Mouse (Mus musculus) neural tube, embryonic 15.5 days (tissue): ENCODE measurements around the gene Fam171a1. TPM values are rescaled to one million over a fixed set of nuclear protein-coding genes. Genes with fewer than 3 reads are reported as not detected.

ENCODE experiments used
- ATAC-seq: fragments of 200-750 bp; cut with Nextera tagmentation; 2 replicates; pipeline ENCODE4 v1.8.0; 2017; ENCODE audit warnings: mild to moderate bottlenecking, moderate TSS enrichment, moderate library complexity; ENCODE audit not compliant: low FRiP score
- H3K27ac ChIP-seq: fragments of 300-500 bp; sonication (generic); replicated peaks from 2 replicates; pipeline ENCODE4 v1.5.1; 2015; ENCODE audit warnings: mild to moderate bottlenecking, inconsistent platforms
- H3K27me3 ChIP-seq: fragments of 300-500 bp; sonication (generic); replicated peaks from 2 replicates; pipeline ENCODE4 v1.6.1; 2015; ENCODE audit warnings: inconsistent platforms
- H3K36me3 ChIP-seq: fragments of 300-500 bp; sonication (generic); 2 replicates; pipeline ENCODE4 v1.6.1; 2015; ENCODE audit warnings: inconsistent platforms
- H3K4me1 ChIP-seq: fragments of 300-500 bp; sonication (generic); 2 replicates; pipeline ENCODE4 v1.6.1; 2015; ENCODE audit warnings: inconsistent platforms
- H3K4me2 ChIP-seq: fragments of 300-500 bp; sonication (generic); 2 replicates; pipeline ENCODE4 v1.6.1; 2015; ENCODE audit warnings: inconsistent platforms, mild to moderate bottlenecking, moderate library complexity
- H3K4me3 ChIP-seq: fragments of 300-500 bp; sonication (generic); replicated peaks from 2 replicates; pipeline ENCODE4 v1.5.1; 2015; ENCODE audit warnings: mild to moderate bottlenecking, inconsistent platforms
- H3K9ac ChIP-seq: fragments of 300-500 bp; sonication (generic); replicated peaks from 2 replicates; pipeline ENCODE4 v1.6.1; 2015; ENCODE audit warnings: mild to moderate bottlenecking, inconsistent platforms
- H3K9me3 ChIP-seq: fragments of 300-500 bp; sonication (generic); replicated peaks from 2 replicates; pipeline ENCODE4 v1.6.1; 2016; ENCODE audit warnings: inconsistent platforms
- WGBS: fragments of 180-500 bp; shearing (Covaris S2); methylation state at CpG from one replicate; pipeline ENCODE4 v1.1.7; 2015; ENCODE audit warnings: mixed read lengths; 5-methylcytosine and 5-hydroxymethylcytosine counted together
- polyA plus RNA-seq: library from polyadenylated mRNA; unstranded; fragments of >200 nt; fragmentation: Nextera tagmentation; extraction: Ambion mirVana; gene quantifications from 2 replicates; pipeline ENCODE4 v1.2.1, GENCODE M21; 2015

The Fam171a1 gene
- polyA plus RNA-seq, 1 experiment from 2014 or later, result 49.9 TPM

DNA sequence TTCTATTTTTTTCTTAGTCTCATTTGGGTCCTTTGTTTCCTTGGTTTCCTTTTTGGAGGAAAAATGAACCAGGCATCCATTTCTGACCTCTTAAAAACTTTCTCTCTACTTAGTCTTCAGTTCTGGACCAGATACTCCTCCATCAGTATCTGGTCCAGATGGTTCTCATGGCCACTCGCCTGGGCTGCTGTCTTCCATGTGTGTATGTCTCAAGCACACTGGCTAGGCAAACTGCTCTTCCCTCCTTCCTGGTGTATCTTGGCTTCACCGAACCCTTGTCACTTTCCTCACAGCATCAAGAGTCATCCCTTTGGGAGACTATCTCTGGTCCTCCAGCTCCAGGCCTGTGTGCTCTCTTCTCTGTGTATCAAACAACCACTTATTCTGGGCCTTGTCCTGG, 25.0 kb downstream of the Fam171a1 start:
- Histone ChIP-seq H3K36me3 (no peaks in the 10 kb centered on the region), H3K4me1 (peaks cover 33% of the 10 kb centered on the region), H3K9me3 (no peaks in the 10 kb centered on the region), H3K9ac (no peak overlapping the region), H3K4me2 (no peak overlapping the region), H3K27ac (no peak overlapping the region), H3K27me3 (no peaks in the 10 kb centered on the region), H3K4me3 (no peak overlapping the region)
- no peak for ATAC-seq
- WGBS, result 93% methylated on average over 2 of the region's 2 CpGs

DNA sequence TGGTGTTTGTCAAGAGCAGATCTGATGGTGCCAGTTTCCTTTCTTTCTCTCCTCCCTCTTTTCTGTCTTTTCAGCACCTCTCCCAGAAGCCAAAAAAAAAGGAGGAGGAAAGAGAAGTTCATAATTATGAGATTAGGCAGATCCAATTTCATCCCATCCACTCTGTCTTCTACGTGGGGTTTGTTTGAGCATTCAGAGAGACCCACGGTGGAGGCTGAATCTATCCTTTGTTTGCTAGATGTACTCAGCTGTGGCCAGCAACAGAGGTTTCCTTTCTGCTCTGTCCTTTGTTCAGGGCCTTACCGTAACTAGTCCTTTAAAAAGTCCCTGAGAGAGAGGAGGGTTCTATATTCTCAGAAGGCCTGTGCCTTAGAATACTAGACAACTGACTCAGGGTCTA, 25.6 kb downstream of the Fam171a1 start:
- ATAC-seq, result no peak
- 11% methylated on average over 3 of the region's 3 CpGs for WGBS
- no peak overlapping the region for H3K27ac ChIP-seq
- H3K36me3 ChIP-seq, result no peaks in the 10 kb centered on the region
- no peak overlapping the region for H3K4me3 ChIP-seq
- peaks cover 28% of the 10 kb centered on the region for H3K4me1 ChIP-seq
- H3K27me3 ChIP-seq, result no peaks in the 10 kb centered on the region
- no peak overlapping the region for H3K9ac ChIP-seq
- no peak overlapping the region for H3K4me2 ChIP-seq
- H3K9me3 ChIP-seq, result no peaks in the 10 kb centered on the region

DNA sequence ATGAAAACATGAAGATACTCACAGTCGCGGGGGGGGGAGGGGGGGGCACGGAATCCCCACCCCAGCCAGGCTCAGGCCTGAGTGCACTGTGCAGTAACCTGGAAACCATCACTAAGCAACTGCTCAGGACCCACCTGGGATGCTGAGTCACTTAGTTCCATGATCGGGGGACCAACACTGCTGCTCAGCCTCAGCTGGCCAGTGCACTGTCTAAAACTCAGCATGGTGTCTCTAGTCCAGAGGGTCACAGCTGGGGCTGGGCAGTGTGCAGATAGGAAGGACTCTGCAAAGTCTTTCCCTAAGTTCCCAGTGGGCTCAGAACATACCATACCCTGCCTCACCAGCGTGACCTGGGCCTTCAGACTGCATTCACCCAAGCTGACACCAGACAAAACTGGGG, 26.6 kb downstream of the Fam171a1 start:
- Histone ChIP-seq H3K9me3 (no peaks in the 10 kb centered on the region), H3K4me1 (peaks cover 18% of the 10 kb centered on the region), H3K27ac (no peak overlapping the region), H3K27me3 (no peaks in the 10 kb centered on the region), H3K4me2 (no peak overlapping the region), H3K4me3 (no peak overlapping the region), H3K9ac (no peak overlapping the region), H3K36me3 (no peaks in the 10 kb centered on the region)
- ATAC-seq, result no peak
- 59% methylated on average over 5 of the region's 5 CpGs for WGBS

DNA sequence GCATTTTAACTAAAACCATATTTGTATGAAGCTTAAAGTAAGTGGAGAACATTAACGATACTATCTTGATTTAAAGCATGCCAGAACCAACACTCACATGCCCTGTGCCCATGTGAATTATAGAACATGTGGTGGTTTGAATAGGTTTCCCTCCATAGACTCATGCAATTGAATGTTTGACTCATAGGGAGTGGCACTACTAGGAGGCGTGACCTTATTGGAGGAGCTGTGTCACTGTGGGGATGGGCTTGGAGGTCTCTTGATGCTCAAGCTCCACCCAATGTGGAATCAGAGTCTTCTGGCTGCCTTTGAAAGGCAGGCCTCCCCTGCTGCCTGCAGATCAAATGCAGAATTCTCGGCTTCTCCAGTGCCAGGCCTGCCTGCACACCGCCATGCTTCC, 27.8 kb downstream of the Fam171a1 start:
- Histone ChIP-seq H3K27me3 (no peaks in the 10 kb centered on the region), H3K9ac (no peak overlapping the region), H3K27ac (no peak overlapping the region), H3K9me3 (no peaks in the 10 kb centered on the region), H3K4me2 (no peak overlapping the region), H3K4me1 (peaks cover 16% of the 10 kb centered on the region), H3K36me3 (no peaks in the 10 kb centered on the region), H3K4me3 (no peak overlapping the region)
- WGBS, result 95% methylated on average over 4 of the region's 4 CpGs
- no peak for ATAC-seq

DNA sequence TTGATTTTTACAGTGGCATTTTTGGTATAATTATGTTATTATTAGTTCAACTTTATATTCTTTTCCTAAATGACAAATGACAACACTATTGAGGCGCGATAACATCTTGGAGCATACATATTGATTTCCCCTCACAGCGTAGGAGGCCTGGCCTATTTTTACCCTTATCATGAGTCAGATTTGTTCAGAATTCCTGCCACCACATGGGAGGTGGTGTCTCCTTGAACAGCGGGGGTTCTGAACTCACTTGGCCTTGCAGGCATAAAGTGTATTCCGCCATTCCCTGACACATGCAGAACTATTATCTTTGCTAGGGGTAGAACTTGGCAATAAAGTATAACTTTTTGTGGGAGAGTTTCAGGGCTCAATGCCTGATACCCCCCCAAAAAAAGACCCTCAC, 30.3 kb downstream of the Fam171a1 start:
- WGBS, result 90% methylated on average over 5 of the region's 5 CpGs
- Histone ChIP-seq H3K9me3 (no peaks in the 10 kb centered on the region), H3K27me3 (no peaks in the 10 kb centered on the region), H3K27ac (no peak overlapping the region), H3K4me1 (peaks cover 14% of the 10 kb centered on the region; the same call in 1 of the 2 replicates), H3K36me3 (no peaks in the 10 kb centered on the region), H3K4me3 (no peak overlapping the region), H3K9ac (no peak overlapping the region), H3K4me2 (no peak overlapping the region)
- no peak for ATAC-seq

DNA sequence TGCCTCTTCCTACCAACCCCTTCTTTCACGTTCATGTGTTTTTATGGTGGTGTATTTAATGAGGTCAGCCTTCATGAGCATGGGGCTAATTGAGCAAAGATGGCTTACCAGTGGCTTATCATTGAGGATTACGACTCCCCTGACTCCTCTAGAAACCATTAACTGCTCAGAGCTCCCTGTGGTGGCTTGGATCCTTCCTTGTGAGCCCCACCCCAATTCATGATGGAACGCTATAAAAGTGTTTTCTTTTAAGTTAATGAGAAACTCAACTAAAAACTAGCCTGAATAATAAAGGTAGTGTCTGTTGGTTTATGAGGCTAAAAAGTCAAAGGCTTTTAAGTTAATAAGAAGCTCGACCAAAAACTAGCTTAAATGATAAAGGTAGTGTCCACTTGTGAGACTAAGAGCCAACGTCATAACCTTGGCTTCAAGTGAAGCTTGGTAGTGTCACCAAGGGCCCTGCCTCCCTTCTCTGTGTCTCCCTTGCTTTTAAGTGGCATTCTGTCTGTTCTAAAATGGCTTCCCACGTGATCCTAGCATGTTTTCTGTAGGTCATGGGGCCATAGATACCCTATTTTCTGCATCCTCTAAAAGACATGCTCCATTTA, 33.6 kb downstream of the Fam171a1 start:
- no peak overlapping the region for H3K9ac ChIP-seq
- no peaks in the 10 kb centered on the region for H3K9me3 ChIP-seq
- no peaks in the 10 kb centered on the region for H3K36me3 ChIP-seq
- H3K4me3 ChIP-seq, result no peak overlapping the region
- H3K4me1 ChIP-seq, result peaks cover 13% of the 10 kb centered on the region; the same call in 1 of the 2 replicates
- H3K4me2 ChIP-seq, result no peak overlapping the region
- H3K27me3 ChIP-seq, result no peaks in the 10 kb centered on the region
- ATAC-seq, result no peak
- no peak overlapping the region for H3K27ac ChIP-seq
- WGBS, result 49% methylated on average over 6 of the region's 6 CpGs

DNA sequence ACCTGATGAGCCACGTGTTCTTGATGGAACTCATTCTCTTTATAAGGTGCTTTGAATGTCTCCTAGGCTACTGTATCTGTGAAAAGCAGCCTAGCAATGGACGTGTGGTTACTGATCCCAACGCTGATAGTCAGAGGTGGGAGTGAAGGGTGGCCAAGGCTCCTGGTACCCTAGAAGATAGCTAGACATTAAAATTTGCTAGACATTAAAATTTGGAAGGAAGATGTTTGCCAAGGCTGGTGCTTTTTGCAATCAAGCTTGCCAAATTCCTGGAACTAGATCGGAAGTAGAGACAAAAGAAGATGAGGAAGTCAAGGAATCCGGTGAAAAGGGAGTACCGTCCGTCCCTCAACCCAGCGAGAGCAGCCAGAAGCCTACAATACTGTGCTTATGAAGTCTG, 34.7 kb downstream of the Fam171a1 start:
- WGBS, result 93% methylated on average over 8 of the region's 8 CpGs
- H3K27me3 ChIP-seq, result no peaks in the 10 kb centered on the region
- H3K4me3 ChIP-seq, result no peak overlapping the region
- ATAC-seq, result no peak
- no peaks in the 10 kb centered on the region for H3K36me3 ChIP-seq
- no peaks in the 10 kb centered on the region for H3K9me3 ChIP-seq
- peaks cover 13% of the 10 kb centered on the region; the same call in 1 of the 2 replicates for H3K4me1 ChIP-seq
- H3K9ac ChIP-seq, result no peak overlapping the region
- no peak overlapping the region for H3K27ac ChIP-seq
- H3K4me2 ChIP-seq, result no peak overlapping the region

DNA sequence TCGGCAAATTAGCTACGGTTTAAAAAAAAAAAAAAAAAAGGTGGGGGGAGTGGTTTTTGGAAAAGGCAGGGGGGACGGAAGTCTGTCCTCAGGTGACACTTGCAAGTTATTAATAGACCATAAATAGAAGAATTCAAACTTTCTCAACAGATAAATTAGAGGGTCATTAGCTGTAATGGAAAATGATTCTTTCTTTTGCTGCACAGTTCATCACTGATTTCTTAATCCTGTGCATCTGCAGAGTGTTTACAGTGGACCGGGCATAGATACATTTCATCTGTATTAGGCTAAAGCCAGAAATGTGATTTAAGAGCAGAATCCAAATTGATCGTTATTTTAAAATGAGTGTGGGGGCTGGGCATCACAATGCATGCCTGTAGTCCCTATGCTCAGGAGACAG, 36.3 kb downstream of the Fam171a1 start:
- Histone ChIP-seq H3K27me3 (no peaks in the 10 kb centered on the region), H3K27ac (no peak overlapping the region), H3K9me3 (no peaks in the 10 kb centered on the region), H3K4me3 (no peak overlapping the region), H3K36me3 (no peaks in the 10 kb centered on the region), H3K4me2 (no peak overlapping the region), H3K4me1 (peaks cover 19% of the 10 kb centered on the region), H3K9ac (no peak overlapping the region)
- 69% methylated on average over 5 of the region's 5 CpGs for WGBS
- ATAC-seq, result no peak

DNA sequence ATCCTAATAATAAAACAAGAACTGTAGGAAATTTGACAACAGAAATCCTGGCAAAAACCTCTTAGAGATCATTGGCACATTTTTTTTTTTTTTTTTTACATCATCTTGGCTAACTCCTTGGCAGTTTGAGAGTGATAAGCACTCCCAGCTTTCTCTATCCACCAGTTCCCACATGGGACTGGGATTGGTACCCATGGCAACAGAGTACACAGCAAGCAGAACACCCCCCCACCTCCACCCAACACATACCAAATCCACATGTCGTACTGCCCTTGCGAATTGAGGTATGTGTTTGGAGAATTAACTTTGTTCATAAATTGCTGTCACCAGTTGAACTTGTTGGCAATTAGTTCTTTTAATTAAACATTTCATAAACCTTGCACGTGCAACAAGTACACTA, 37.3 kb downstream of the Fam171a1 start:
- 76% methylated on average over 3 of the region's 3 CpGs for WGBS
- H3K4me2 ChIP-seq, result no peak overlapping the region
- H3K9me3 ChIP-seq, result no peaks in the 10 kb centered on the region
- H3K4me1 ChIP-seq, result peaks cover 21% of the 10 kb centered on the region
- no peak overlapping the region for H3K4me3 ChIP-seq
- H3K36me3 ChIP-seq, result no peaks in the 10 kb centered on the region
- no peak overlapping the region for H3K27ac ChIP-seq
- H3K9ac ChIP-seq, result no peak overlapping the region
- no peak for ATAC-seq
- H3K27me3 ChIP-seq, result no peaks in the 10 kb centered on the region

DNA sequence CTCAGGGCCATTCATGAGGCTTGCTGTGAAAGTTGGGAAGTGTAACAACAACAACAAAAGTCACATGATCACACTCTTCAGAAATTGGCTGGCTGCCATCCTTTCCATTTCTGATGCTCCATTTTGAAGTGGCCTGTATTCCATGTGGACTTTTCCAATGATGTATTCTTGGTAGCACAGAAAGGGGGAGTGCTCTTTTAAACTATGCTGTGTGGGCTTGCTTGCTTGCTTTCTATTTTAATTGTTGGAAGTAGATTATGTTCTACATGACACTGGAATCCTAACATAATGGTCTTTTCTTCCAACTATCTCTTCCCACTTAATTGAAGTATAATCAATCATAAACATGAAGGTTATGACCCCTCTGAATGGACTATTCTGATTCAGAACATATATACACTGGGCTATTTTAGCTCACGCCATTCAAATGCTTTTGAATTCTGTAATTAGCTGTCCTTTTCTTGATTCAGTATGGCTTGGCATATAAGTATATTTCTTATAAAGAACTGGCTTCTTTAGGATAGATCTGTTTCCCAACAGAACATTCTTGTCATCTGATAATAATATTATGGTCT, 40.2 kb downstream of the Fam171a1 start:
- Histone ChIP-seq H3K9ac (no peak overlapping the region), H3K4me2 (no peak overlapping the region), H3K9me3 (no peaks in the 10 kb centered on the region), H3K27me3 (no peaks in the 10 kb centered on the region), H3K36me3 (no peaks in the 10 kb centered on the region), H3K27ac (no peak overlapping the region), H3K4me1 (peaks cover 28% of the 10 kb centered on the region), H3K4me3 (no peak overlapping the region)
- WGBS, result 86% methylated on average over 1 of the region's 1 CpGs
- ATAC-seq, result no peak

DNA sequence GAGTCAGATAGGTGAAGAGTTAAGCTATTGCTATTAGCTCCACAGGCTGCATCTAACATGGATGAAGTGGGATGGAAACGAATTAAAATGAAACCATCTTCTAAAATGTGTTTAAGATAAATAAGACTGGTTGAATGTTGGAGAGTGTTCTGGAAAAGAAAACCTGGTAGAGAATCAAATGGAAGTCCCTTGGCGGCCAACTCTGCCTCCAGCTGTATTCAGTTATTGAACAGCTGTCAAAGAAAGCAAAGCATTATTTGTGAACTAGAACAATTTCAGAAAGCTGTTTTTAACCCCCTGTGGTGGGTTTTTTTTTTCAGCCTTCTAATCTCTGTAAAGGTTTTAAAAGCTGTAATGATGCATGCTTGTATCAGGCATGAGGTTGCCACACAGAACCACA, 41.0 kb downstream of the Fam171a1 start:
- 59% methylated on average over 2 of the region's 2 CpGs for WGBS
- Histone ChIP-seq H3K27me3 (no peaks in the 10 kb centered on the region), H3K4me2 (no peak overlapping the region), H3K36me3 (no peaks in the 10 kb centered on the region), H3K9ac (no peak overlapping the region), H3K4me3 (no peak overlapping the region), H3K27ac (no peak overlapping the region; the same call in 1 of the 2 replicates), H3K9me3 (no peaks in the 10 kb centered on the region), H3K4me1 (peaks cover 30% of the 10 kb centered on the region)
- no peak for ATAC-seq

DNA sequence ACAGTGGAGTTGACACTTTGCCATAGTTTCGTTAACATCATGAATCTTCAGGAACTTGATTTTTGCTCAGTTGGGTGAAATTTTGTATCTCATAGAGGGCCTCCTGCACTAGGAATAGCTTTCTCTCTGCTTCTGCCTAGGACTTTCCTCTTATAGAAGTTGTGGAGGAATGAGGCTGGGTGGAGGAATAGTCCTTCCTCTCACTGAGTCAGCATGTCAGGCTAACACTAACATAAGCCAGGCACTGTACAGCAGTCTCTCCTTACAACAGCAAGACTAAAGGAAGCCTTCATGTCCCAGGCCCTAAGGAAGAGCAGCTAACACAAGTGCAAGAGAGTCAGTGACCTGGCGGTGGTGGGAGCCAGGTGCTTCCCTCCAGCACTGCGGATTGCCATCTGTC, 43.0 kb downstream of the Fam171a1 start:
- Histone ChIP-seq H3K9me3 (no peaks in the 10 kb centered on the region), H3K36me3 (no peaks in the 10 kb centered on the region), H3K4me1 (peaks cover 23% of the 10 kb centered on the region), H3K4me2 (no peak overlapping the region), H3K27me3 (no peaks in the 10 kb centered on the region), H3K9ac (no peak overlapping the region), H3K4me3 (no peak overlapping the region), H3K27ac (no peak overlapping the region)
- ATAC-seq, result 0 out of 2 replicates have a peak, but pooled peaks have one; percentile 32
- WGBS, result 86% methylated on average over 3 of the region's 3 CpGs
